Mouse (Mus musculus) adrenal gland, adult (tissue): ENCODE measurements around the gene Hist1h4f.
"Not testable (repeated sequence)": the region's sequence is repeated elsewhere in the genome, so short reads cannot be mapped to it uniquely, and the experiment has no call there.

Source experiments
- DNase-seq, 2 experiments: peaks; one replicate each; pipeline ENCODE4 v3.0.0; 2022 to 2023; ENCODE audit warnings: low spot score in 1 of 2; ENCODE audit not compliant: inconsistent age in 2 of 2

The Hist1h4f gene

DNA sequence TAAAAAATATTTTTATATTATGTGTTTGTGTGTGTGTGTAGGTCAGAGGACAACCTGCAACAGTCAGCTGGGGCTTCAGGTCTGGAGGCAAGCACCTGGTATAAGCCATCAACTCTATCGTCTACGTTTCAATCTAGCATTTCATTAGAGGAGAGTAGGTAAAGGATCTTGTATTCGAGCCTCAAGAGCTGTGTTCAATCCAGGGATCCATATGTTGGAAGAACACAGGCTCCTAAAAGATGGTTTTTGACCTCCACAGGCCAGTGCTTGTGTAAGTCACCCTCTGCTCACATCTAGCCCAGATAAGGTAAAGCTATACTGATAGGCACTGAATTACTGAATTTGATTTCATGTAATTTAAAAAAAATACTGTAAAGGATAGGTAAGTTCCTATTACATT, 5.5 kb upstream of the Hist1h4f start:
- DNase-seq = no peak

GRCm38 (mm10) chr13:23555839-23556416, 4.5 kb upstream of the Hist1h4f start:
- DNase-seq = peak; percentile 66 to 94

- peak; percentile 76 to 93 for DNase-seq
Observed at GRCm38 (mm10) chr13:23554925-23555838, 3.7 kb upstream of the Hist1h4f start.

DNA sequence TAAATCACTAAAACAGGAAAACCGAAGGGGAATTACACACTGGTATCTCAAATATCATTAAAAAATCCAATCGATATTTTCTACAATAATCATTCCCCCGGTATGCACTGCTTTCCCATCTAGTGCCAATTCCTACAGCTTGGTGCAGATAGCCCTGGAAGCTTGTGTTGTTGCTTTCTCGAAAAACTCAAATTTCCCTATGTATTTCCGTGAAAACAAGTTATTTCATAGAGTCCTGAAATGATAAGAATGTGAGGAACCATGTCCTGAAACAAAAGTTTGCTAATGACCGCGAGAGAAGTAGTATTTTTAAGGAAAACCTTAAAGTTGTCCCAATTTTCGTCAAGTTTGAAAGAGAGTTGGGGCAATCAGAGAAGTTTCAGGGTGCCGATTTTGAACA, 2.9 kb upstream of the Hist1h4f start:
- DNase-seq = no peak

GRCm38 (mm10) chr13:23552962-23553361, 1.5 kb upstream of the Hist1h4f start, which contains the start of gene Hist1h1d:
Gene Hist1h1d (plus strand): TSS chr13:23553262.
- no peak for DNase-seq

GRCm38 (mm10) chr13:23551931-23552914, 775 bp upstream of the Hist1h4f start:
- no peak for DNase-seq

- no peak for DNase-seq
Observed at GRCm38 (mm10) chr13:23550761-23551145, 695 bp downstream of the Hist1h4f start.

GRCm38 (mm10) chr13:23546694-23547093, 4.8 kb downstream of the Hist1h4f start:
- DNase-seq = no peak

- not testable (repeated sequence) for DNase-seq
Observed at GRCm38 (mm10) chr13:23544787-23545120, 6.7 kb downstream of the Hist1h4f start.

- peak; percentile 81 to 97 for DNase-seq
Observed at GRCm38 (mm10) chr13:23543965-23544786, 7.3 kb downstream of the Hist1h4f start, which contains the start of gene Hist1h3f. Gene Hist1h3f (plus strand): TSS chr13:23544052.

DNA sequence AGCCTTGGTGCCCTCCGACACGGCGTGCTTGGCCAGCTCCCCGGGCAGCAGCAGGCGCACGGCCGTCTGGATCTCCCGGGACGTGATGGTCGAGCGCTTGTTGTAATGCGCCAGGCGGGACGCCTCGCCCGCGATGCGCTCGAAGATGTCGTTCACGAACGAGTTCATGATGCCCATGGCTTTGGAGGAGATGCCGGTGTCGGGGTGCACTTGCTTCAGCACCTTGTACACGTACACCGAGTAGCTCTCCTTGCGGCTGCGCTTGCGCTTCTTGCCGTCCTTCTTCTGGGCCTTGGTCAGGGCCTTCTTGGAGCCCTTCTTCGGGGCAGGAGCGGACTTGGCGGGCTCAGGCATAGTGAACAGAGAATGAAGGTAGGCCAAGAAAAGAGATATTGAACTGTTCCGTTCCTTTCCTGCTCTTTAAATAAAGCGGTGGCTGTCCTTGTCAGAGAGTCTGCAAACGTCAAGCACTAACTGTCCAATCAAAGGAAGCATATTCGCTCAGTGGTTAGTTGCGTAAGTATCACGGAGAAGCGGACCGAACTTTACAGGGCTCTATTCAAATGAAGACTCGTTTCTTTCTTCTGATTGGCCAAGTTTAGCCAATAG, 8.3 kb downstream of the Hist1h4f start, which contains the start of gene Hist1h2bh:
Hist1h2bh (minus strand) TSS at position 394 of the 609 bp plus-strand sequence.
- DNase-seq = peak; percentile 76 to 95

DNA sequence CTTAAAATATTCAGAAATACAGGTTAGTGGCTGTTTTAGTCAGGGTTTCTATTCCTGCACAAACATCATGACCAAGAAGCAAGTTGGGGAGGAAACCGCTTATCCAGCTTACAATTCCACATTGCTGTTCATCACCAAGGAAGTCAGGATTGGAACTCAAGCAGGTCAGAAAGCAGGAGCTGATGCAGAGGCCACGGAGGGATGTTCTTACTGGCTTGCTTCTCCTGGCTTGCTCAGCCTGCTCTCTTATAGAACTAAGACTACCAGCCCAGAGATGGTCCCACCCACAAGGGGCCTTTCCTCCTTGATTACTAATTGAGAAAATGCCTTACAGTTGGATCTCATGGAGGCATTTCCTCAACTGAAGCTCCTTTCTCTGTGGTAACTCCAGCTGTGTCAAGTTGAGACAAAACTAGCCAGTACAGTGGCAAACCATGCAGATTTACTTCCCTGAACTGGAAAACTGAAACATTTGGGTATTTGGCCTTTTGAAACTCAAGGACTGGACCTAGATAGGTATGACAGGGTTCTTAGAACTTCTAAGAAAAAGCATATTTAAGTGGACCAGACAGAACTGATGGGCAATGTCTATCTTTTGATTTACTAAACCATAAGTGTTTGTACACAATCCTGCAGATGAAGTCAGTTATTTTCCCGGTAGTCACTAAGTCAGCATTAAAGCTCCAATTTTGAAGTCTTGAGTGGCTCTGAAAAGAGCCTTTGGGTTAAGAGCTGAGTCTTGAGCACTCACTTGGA, 9.0 kb downstream of the Hist1h4f start:
- DNase-seq = not testable (repeated sequence)

DNA sequence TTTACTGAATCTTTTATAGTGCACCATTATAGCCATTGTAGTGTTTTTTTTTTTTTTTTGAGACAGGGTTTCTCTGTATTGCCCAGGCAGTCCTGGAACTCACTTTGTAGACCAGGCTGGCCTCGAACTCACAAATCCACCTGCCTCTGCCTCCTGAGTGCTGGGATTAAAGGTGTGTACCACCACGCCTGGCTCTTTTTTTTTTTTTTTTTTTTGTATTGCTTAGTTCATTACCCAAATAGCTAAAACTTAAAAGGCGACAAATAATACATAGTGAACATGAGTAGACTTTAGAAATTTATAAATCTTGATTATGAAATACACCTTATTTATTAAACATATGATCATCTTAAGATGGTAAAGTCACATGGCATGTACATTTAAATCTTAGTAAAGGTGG, 10.0 kb downstream of the Hist1h4f start:
- DNase-seq = no peak

GRCm38 (mm10) chr13:23539821-23540220, 11.6 kb downstream of the Hist1h4f start:
- DNase-seq = not testable (repeated sequence)

DNA sequence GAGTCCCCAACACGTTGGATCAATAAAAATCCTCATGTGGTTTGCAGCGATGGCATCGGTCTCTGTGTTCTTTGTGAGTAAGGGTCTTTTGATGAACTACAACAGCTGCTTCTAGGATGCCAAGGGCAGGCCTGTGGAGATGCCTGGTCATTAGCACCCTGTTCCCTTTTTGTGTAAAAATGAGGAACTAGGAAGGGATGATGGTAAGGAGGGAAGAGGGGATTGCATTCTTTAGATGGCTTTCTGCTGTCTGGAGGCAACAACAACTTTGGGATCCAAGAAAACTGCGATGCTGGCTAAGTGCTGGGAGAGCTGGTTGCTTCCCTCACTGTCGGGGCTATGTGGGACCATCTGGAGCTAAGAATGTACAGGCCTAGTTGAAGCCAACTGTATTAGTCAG, 13.2 kb downstream of the Hist1h4f start:
- no peak for DNase-seq

GRCm38 (mm10) chr13:23537006-23537710, 14.3 kb downstream of the Hist1h4f start:
- DNase-seq = no peak

DNA sequence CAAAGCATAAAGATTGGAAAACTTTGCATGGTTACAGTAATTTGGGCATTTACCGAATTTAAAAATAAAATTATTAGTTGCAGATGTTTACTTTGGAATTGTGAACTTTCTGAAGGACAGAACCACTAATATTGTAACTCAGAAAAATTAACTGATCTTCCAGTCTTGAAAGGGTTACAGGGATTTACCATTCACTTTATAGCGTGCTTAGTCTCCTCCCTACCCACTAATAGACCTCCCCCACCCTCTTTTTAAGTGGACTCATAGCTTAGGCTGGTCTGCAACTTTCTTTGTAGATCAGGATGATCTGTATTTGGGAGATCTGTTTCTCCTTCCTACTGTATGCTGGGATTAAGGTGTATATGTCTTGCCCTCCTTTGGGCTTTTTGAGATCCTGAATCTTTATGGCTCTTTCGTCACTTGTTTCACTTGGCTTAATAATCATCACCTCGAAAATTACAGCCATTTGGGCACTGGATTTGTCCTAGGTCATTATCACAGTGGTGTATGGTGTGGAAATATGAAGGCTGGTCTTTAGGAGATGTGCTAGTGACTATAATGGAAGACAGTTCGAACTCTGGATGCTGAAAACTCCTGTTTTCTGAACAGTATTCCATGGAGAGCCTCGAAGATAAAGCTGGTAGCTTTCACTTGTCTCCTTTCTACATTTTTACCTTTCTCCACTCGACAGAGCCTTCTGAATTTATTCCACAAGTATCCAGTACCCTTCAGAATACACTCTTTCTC, 15.2 kb downstream of the Hist1h4f start:
- no peak for DNase-seq
